Mouse (Mus musculus) liver, postnatal 0 days (tissue): Measurements from ENCODE around the gene Smim14. TPM values are rescaled to one million over a fixed set of nuclear protein-coding genes. Genes with fewer than 3 reads are reported as not detected.

ENCODE experiments used
- ATAC-seq: fragments of 200-750 bp; cut with Nextera tagmentation; 2 replicates; pipeline ENCODE4 v1.8.0; 2017; ENCODE audit warnings: mild to moderate bottlenecking, moderate library complexity
- DNase-seq: peaks from one replicate; pipeline ENCODE4 v3.0.0-alpha.2; 2016
- H3K27ac ChIP-seq: fragments of 300-500 bp; sonication (generic); 2 replicates; pipeline ENCODE4 v1.5.1; 2014; ENCODE audit warnings: antibody characterized with exemption, moderate library complexity, mild to moderate bottlenecking, low read depth
- H3K27me3 ChIP-seq: fragments of 300-500 bp; sonication (generic); 2 replicates; pipeline ENCODE4 v1.6.1; 2014; ENCODE audit warnings: low read length, control low read depth, mixed read lengths; ENCODE audit not compliant: insufficient read depth
- H3K36me3 ChIP-seq: fragments of 300-500 bp; sonication (generic); replicated peaks from 2 replicates; pipeline ENCODE4 v1.6.1; 2014; ENCODE audit warnings: mild to moderate bottlenecking, control low read depth, low read length, moderate library complexity, mixed read lengths; ENCODE audit not compliant: insufficient read depth
- H3K4me1 ChIP-seq: fragments of 300-500 bp; sonication (generic); 2 replicates; pipeline ENCODE4 v1.6.1; 2014; ENCODE audit warnings: antibody characterized with exemption, mild to moderate bottlenecking, control low read depth; ENCODE audit not compliant: insufficient read depth
- H3K4me2 ChIP-seq: fragments of 300-500 bp; sonication (generic); 2 replicates; pipeline ENCODE4 v1.6.1; 2014; ENCODE audit warnings: low read depth, mild to moderate bottlenecking, low read length, moderate library complexity, mixed read lengths
- H3K4me3 ChIP-seq: fragments of 300-500 bp; sonication (generic); 2 replicates; pipeline ENCODE4 v1.5.1; 2014; ENCODE audit warnings: low read depth, low read length
- H3K9ac ChIP-seq: fragments of 300-500 bp; sonication (generic); replicated peaks from 2 replicates; pipeline ENCODE4 v1.6.1; 2014; ENCODE audit warnings: mild to moderate bottlenecking, moderate library complexity
- H3K9me3 ChIP-seq: fragments of 300-500 bp; sonication (generic); 2 replicates; pipeline ENCODE4 v1.6.1; 2016; ENCODE audit warnings: mild to moderate bottlenecking, control low read depth, low read length, mixed read lengths
- CTCF ChIP-seq: sonication (generic); IDR thresholded peaks from 2 replicates; pipeline ENCODE4 v1.5.1; 2016; ENCODE audit warnings: antibody characterized with exemption, low read depth
- EP300 ChIP-seq: IDR thresholded peaks from 2 replicates; pipeline ENCODE4 v1.6.1; 2016; ENCODE audit warnings: antibody characterized with exemption, low read depth, mild to moderate bottlenecking
- WGBS: fragments of 180-500 bp; shearing (Covaris S2); extraction: QIAGEN DNeasy Blood & Tissue Kit; methylation state at CpG from one replicate; pipeline ENCODE4 v1.1.7; 2014; ENCODE audit not compliant: insufficient replicate concordance; 5-methylcytosine and 5-hydroxymethylcytosine counted together
- polyA plus RNA-seq: library from polyadenylated mRNA; unstranded; fragments of >200 nt; fragmentation: Nextera tagmentation; extraction: Ambion mirVana; gene quantifications from 2 replicates; pipeline ENCODE4 v1.2.1, GENCODE M21; 2015

The Smim14 gene
- polyA plus RNA-seq, 1 experiment from 2014 or later: 91.0 TPM

GRCm38 (mm10) chr5:65466911-65467310, 70.1 kb downstream of the Smim14 start:
- H3K9ac ChIP-seq: no peak overlapping the region
- no peak overlapping the region for H3K4me3 ChIP-seq
- H3K4me2 ChIP-seq: no peak overlapping the region
- peaks cover 25% of the 10 kb centered on the region for H3K36me3 ChIP-seq
- H3K27ac ChIP-seq: no peak overlapping the region
- H3K4me1 ChIP-seq: no peaks in the 10 kb centered on the region
- ATAC-seq: no peak
- no peak for TF ChIP-seq EP300
- TF ChIP-seq CTCF: no peak
- no peaks in the 10 kb centered on the region for H3K9me3 ChIP-seq
- no peak for DNase-seq
- H3K27me3 ChIP-seq: no peaks in the 10 kb centered on the region
- 77% methylated on average over 3 of the region's 3 CpGs for WGBS

- no peak for ATAC-seq
- TF ChIP-seq CTCF: no peak
- TF ChIP-seq EP300: no peak
- 86% methylated on average over 14 of the region's 14 CpGs for WGBS
Observed at GRCm38 (mm10) chr5:65460361-65460760, 76.6 kb downstream of the Smim14 start.

GRCm38 (mm10) chr5:65459454-65459853, 77.5 kb downstream of the Smim14 start:
- ATAC-seq: no peak
- 80% methylated on average over 3 of the region's 3 CpGs for WGBS
- H3K27me3 ChIP-seq: no peaks in the 10 kb centered on the region

More at GRCm38 (mm10) chr5:65460361-65460760, 76.6 kb downstream of the Smim14 start:
- no peak overlapping the region for H3K27ac ChIP-seq
- H3K27me3 ChIP-seq: no peaks in the 10 kb centered on the region
- H3K36me3 ChIP-seq: peaks cover 20% of the 10 kb centered on the region; the same call in 1 of the 2 replicates
- no peak overlapping the region for H3K9ac ChIP-seq
- H3K4me1 ChIP-seq: no peaks in the 10 kb centered on the region
- no peak for DNase-seq
- H3K9me3 ChIP-seq: no peaks in the 10 kb centered on the region
- H3K4me3 ChIP-seq: no peak overlapping the region
- no peak overlapping the region for H3K4me2 ChIP-seq

GRCm38 (mm10) chr5:65457846-65458245, 79.1 kb downstream of the Smim14 start:
- Histone ChIP-seq H3K4me2 (no peak overlapping the region), H3K9ac (no peak overlapping the region), H3K27me3 (no peaks in the 10 kb centered on the region), H3K9me3 (no peaks in the 10 kb centered on the region), H3K27ac (no peak overlapping the region), H3K36me3 (peaks cover 25% of the 10 kb centered on the region), H3K4me1 (no peaks in the 10 kb centered on the region), H3K4me3 (no peak overlapping the region)
- DNase-seq (no peak), ATAC-seq (no peak)
- WGBS: 63% methylated on average over 5 of the region's 5 CpGs
- TF ChIP-seq CTCF: no peak
- no peak for TF ChIP-seq EP300

More at GRCm38 (mm10) chr5:65459454-65459853, 77.5 kb downstream of the Smim14 start:
- Histone ChIP-seq H3K9ac (no peak overlapping the region), H3K27ac (no peak overlapping the region), H3K4me1 (no peaks in the 10 kb centered on the region), H3K4me2 (no peak overlapping the region), H3K4me3 (no peak overlapping the region), H3K9me3 (no peaks in the 10 kb centered on the region), H3K36me3 (peaks cover 25% of the 10 kb centered on the region)
- no peak for TF ChIP-seq CTCF
- TF ChIP-seq EP300: no peak
- no peak for DNase-seq

GRCm38 (mm10) chr5:65457086-65457827, 79.7 kb downstream of the Smim14 start:
- H3K36me3 ChIP-seq: peaks cover 27% of the 10 kb centered on the region
- no peak overlapping the region for H3K4me3 ChIP-seq
- H3K9me3 ChIP-seq: no peaks in the 10 kb centered on the region
- no peaks in the 10 kb centered on the region for H3K27me3 ChIP-seq
- 78% methylated on average over 7 of the region's 7 CpGs for WGBS
- no peak overlapping the region for H3K9ac ChIP-seq
- TF ChIP-seq EP300 (no peak), CTCF (no peak)
- no peaks in the 10 kb centered on the region for H3K4me1 ChIP-seq
- H3K4me2 ChIP-seq: no peak overlapping the region
- DNase-seq (no peak), ATAC-seq (no peak)
- H3K27ac ChIP-seq: no peak overlapping the region

- Histone ChIP-seq H3K9me3 (no peaks in the 10 kb centered on the region), H3K4me1 (no peaks in the 10 kb centered on the region), H3K4me2 (no peak overlapping the region), H3K9ac (no peak overlapping the region), H3K4me3 (no peak overlapping the region), H3K27ac (no peak overlapping the region), H3K36me3 (peaks cover 39% of the 10 kb centered on the region), H3K27me3 (no peaks in the 10 kb centered on the region)
- TF ChIP-seq EP300 (no peak), CTCF (no peak)
- DNase-seq (no peak), ATAC-seq (no peak; the same call in 1 of the 2 replicates)
- WGBS: 58% methylated on average over 5 of the region's 5 CpGs
Observed at GRCm38 (mm10) chr5:65454771-65455170, 82.2 kb downstream of the Smim14 start.
